Mouse (Mus musculus) embryo, embryonic 9.5 days (tissue): Measurements from ENCODE around the gene P3h4.
A peak's percentile ranks its signal among the peaks of the same experiment; 100 is the strongest.

Source experiments
- DNase-seq: peaks from one replicate; pipeline ENCODE4 v3.0.0-alpha.2; 2017; ENCODE audit errors: extremely low spot score

P3h4 gene

DNA sequence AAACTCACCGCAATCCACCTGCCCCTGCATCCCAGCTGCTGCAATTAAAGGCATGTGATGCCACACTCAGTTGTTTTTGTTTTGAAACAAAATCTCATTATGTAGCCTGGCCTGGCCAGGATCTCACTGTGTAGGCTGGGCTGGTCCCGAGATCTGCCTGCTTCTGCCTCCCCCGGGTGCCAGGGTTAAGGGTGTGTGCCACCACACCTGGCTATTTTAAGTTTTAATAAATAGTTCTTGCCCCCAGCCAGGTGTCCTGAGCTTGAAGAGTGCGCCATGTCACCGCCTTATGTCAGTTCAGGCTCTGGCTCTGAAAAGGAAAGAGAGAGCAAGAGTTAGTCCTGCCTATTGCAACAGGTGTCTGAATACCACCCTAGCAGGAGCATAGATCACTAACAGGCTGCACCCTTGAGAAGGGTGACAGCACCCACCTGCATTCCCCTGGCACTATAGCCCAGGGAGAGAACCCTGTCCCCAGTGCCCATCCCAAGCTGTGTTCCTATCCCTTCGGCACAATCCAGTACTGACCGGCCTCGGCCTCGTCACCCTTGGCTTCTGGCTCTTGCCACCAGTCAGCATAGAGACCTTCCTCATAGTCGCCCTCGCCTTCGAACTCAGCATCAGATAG is 5.7 kb downstream of the P3h4 start:
- DNase-seq, result no peak

DNA sequence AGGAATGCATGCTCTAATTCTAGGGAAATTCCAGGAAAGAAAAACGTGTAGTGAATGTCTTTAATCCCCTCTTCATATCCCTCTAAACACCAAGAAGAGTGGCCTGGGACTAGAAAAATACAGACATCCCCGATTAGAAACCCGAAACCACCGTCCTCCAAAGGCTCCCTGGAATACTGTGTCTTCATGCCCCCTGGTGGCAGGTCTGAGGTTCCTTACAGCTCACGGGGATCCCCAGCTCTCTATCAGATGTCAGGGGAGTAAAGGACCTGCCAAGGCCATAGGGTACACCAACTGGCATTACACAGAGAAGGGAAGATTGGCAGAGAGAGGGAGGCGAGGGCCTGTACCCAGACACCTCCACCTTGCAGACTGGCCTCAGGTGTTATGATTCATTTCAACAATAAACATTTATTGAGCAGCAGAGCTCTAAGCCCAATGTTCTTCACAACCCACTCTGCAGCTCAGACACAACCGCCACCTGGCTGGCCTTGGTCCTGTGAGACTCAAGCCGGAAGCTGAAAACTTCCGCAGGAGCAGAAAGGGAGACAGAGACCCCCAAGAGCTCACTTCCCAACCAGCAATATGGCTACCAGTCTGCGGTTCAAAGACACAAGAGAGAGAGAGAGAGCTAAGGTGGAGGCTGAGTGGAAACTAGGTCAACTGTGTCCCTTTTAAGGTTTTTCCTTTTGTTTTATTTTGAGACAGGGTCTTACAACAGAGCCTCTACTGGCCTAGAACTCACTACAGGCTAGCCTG is 6.4 kb downstream of the P3h4 start:
- DNase-seq, result peak; percentile 53

DNA sequence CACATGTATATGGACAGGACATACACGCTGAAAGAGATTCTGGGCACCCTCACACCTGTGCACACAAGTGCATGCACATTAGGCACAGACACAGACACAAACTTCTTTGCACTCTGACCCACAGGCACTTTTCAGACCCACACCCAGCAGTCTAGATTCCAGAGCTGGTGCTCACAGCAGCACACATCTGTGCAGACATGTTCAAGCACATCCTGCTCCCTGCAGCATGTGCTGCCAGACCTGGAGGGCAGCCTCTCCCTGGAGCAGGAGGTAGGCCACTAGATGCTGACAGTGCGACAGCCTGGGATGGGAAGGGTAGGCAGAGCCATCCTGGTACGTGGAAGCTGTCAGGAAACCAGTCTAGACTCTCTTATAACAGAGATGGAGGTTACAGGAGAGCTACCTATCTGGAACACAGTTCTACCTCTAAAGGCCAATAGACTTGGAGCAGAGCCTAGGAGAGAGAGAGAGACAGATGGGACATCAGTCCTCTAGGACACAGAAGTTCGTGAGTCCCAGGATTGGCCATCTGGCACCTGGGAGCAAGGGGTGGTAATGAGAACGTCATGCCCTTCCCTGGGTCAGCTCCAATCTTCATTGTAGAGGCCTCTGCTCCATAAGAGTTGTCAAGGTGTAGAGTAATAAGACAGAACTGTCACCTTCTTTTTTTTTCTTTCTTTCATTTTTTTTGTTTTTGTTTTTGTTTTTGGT is 7.5 kb downstream of the P3h4 start:
- DNase-seq, result no peak

DNA sequence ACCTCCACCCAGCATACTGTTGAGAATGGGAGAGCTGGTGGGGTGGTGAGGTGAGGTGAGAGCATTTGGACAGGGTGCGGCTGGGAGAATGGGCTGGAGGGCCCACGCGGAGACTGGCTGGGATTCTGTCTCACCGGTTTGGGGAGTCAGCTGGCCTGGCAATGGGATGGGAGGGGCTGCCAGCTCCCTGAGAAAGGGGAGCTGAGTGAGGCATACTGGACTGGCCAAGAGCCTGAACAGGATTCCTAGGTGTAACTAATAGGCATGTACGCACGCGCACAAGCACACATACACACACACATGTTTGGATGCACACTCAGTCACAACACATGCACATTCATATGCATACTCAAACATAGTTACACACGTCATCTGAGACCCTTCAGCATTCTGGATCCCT is 8.4 kb downstream of the P3h4 start:
- no peak for DNase-seq

DNA sequence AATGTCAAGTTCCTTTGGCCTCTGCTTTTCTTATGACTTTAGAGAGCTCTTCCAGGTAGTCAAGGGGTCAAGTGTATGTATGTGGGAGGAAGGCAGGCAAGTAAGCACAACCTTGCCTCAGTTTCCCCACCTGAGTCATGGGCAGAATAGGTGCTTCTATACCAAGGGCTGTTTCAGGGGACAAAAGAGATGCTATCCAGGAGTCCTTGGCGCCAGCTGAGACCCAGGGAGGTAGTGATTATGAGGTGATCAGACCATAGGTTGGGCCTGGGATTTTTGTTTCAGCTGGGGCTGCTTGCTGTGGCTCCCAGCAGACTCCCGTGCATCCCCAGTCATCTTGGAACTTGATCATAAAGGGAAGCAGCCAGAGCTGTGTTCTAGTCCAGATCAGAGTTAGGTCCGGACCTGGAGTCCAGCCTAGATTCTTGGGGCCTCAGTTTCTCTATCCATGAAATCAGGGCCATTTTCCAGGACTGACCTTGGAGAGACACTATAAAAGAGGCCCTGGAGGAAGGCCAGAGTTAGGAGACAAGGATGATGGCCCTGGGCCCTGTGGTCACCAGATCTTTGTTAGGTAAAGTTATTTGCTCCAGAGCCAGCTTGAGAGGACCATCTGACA is 10.1 kb downstream of the P3h4 start:
- DNase-seq, result no peak

DNA sequence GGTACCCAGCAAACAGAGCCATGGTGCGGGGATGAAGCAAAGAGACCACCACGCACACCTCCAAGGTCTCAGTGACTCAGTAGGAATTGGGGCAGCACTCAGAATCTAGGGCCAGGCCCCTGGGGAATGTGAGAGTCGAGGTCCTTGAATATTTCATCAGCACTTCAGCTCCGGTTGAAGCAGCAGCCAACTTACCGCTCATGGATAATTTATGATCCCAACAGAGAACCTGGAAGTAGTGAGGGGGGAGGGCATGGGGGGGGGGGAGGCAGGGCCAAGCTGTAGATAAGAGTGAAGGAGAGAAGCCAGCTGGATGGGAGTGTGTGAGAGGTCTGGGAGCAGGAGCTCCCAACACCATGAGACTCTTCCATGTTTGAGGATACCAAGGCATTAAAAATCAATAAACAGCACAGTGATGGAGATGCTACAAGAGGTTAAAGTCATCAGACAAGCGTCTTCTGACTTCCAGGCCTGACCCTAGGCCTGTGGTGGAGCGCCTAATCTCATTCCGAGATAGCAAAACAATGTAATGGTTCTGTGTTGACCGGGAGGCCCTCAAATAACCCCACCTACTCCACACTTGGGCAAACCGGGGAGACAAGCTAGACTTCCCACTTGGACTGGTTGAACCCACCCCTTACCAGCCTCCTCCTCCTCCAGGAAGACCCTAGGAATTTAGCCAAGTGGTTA is 11.0 kb downstream of the P3h4 start:
- DNase-seq, result no peak

DNA sequence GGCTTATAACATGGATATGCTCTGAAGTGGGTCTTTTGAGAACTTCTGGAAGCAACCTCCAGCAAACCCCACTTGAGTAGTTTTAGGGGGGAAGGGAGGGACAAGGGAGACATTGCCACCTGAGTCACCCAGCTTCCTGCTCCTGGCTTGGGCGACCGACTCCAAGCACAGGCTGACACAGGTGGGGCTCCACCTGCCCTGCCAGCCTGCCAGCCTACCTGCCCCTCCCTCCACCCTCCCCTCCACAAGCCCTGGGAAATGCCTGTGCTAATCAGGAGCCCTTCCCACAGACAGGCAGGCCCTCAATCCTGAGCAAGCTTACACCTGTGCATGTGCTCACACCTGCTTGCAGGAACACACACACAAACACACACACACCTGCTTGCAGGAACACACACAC is 12.0 kb downstream of the P3h4 start:
- DNase-seq, result no peak

DNA sequence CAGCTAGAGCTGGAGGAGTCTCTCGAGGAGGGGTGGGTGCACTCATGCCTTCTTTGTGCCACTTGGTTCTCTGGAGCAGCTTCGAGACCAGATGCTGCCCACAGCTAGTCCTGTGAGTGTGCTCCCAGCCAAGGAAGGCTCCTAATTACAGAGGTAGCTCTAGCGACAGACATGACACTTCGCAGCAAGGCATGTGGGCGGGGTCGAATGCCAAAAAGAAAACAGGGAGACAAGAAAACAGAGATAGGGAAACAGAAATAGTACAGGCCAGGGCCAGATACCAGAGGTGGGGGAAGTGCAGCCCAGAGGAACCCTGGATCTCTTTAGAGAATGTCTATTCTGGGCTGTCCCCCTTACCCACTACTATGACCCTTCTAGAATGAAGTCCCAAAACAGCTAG is 12.4 kb downstream of the P3h4 start:
- DNase-seq, result no peak

DNA sequence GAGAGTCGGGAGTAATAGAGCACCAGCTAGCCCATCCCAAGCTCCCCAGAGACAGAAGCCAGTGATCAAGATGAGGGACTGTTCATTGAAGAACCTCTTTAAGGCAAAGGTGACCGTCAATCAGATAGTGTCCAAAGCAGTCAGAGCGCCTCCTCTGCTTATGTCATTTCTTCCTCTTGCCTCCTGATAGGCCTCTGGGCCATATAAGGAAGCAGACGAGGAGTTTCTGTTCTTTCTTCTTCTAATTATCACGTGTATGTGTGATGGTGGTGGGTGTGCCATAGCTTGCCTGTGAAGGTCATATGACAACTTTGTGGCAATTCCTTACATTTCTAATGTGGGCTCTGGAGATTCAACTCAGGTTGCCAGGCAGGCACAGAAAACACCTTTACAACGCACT is 13.8 kb downstream of the P3h4 start:
- DNase-seq, result no peak

DNA sequence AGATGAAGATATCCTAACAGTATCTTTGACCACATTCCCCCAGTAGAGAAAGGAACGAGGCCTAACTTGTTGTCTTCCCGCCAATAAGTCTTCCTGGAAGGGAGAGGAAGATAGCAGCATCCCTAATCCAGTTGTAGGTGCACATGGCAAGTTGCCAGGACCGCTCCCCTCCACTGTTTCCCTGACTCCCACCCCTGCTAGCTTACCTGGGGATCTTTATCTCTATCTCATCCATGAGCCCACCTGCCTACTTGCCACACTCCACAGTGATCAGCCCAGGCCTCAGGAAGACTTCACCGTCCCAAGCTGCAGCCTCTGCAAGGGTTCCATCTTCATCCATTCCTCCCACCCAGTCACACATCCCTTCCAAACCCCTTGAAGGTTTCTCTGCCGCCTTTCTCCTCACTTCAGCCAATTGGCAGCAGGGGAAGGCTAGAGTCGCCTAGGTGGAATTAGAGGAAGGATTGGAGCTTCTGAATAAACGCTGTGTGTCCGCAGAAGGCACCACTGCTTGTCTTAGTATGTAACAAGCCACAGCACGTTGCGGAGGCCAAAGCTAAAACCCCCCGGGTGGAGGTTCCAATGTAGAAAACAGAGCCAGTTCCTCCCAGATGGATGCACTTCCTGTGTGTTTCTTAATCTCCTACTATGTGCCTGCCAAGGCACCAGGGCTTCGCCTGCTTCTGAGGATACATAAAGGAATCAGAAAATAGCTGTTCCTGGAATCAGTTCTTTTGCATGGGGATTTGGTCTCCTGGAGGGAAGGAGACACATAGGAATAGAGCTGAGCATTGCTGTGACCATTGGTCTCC is 14.7 kb downstream of the P3h4 start:
- no peak for DNase-seq

DNA sequence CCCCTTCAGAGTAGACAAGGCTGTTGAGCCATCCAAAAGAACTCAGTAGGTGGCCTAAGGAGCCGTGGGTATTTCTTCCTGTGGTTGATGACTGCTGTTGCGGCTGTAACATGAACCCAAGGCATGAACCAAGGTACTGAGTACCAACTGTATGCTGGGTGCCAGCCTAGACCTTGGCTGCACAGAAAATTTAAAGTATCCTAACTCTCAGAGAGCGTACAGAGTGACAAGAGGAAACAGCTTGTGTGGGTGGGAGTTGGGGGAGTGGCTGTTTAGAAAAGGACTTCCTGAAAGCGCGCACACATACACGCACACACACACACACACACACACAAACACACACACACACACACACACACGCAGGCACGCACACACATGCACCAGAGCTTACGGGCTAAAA is 15.3 kb downstream of the P3h4 start:
- no peak for DNase-seq

DNA sequence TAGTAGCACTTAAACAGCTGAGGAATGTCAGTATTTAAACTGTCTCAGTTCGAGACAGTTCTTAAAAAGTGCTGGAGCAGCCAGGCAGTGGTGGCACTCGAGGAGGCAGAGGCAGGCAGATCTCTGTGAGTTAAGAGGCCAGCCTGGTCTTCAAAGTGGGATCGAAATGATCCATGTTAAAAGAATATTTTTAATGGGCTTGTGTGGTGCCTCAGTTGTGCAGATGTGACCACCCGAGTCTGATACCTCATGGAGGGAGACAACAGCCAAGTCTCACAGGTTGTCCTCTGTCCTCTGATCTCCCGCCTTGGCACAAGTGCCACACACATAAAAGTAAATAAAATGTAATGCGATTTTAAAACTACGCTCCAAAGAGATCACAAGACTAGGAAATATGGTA is 16.1 kb downstream of the P3h4 start:
- DNase-seq, result no peak

DNA sequence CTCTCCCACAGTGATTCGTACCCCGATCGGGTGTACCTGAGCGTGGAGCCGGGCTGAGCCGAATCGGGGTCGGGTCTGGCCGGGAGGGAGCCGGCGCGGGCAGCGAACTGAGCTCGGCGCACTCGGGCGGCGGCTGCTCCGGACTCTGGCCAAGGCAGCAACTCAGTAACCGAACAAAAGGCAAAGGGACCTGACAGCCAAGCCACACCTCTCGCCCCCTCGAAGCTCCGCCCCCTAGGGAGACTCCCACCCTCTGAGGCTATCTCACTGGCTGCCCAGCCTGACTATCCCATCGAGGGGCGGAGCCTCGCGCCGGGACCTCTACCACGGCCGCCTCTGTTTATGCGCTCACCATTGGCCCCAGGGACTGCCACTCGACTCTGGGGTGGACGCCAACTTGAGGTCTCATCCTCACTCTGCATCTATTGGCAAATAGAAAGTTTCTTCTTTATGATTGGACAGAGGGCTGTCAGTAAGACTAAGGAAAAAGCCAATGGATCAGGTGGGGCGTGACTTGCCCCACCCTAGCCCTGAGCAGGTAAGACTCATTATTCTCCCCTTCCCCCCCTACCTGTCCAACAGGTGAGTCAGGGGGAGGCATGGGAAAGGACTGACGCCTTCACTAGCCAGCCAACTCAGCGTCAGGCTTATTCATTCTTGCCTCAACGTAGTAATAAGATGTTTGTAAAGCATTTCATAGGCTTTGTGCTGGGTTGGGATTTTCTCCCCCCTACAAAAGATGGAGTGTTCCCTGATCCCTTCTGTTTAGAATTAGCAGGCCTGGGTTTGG is 16.8 kb downstream of the P3h4 start, which contains the start of gene Jup:
Gene Jup, minus strand, starts transcription at position 164 of the 790 bp plus-strand sequence.
- peak; percentile 99 for DNase-seq

DNA sequence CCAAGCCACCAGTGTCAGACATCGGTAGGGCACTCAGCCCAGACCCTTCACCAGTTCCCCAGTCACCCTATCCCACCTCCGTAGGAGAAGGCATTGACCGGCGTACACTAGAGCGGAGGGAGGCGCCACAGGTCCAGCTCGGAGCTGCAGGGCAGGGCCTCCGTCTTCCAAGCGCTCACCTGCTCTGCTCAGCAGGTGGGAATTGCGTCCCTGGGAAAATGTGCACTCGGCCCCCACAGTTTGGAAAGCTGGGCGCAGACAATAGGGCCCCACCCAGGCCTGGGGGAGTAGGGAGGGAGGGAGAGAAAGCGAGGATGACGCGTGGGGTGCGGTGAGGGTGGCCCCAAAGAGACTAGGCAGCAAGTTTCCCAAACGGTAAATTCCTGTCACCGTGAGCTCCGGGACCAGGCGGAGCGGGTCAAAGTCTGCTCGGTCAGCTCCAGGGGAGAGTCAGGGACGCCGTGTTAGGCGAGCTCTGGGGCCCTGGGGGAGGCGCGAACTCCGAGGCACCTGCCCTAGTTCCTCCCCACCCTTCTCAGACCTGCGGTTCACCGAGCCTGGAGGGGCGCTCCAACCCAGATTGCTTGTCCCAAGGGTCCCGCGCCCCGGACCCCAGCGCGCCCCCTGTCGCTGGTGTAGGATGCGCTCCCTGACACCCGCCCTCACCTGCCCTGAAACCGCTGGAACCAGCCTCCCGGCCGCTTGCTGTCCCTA is 17.6 kb downstream of the P3h4 start:
- DNase-seq, result no peak

DNA sequence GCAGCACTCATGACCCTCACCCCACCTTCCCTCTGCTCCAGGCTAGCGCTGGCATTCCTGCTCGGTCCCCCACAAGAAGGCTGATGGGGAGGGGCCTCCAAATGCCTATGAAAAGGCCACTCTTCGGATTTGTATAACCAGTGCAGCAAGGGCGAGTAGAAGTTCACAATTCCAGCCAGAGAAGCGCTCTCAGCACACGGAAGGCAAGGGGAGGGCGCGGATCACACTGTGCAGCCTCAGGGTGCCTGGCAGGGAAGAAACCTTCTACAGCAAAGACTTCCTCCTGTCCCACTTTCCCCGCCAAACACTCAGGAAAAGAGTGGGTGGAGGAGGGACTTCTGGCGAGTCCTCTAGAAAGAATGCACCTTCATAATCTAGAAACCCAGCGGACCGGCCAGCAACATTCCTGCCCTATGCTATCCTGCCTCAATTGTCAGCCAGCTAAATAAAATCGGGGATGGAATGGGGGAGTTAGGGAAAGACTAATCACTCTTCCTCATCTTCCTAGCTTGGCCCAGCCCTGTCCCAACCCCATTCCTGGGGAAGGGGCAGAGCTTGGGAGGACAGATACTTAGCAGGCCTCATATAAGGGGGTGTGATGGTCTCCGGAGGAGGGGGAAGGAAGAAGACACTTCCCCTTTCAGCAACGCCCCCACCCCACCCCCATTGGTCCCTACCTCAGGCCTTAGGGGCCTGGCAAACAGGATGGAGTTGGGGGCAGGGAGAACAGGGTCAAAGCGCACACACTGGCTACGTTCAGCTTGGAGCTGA is 18.6 kb downstream of the P3h4 start:
- DNase-seq, result peak; percentile 32

DNA sequence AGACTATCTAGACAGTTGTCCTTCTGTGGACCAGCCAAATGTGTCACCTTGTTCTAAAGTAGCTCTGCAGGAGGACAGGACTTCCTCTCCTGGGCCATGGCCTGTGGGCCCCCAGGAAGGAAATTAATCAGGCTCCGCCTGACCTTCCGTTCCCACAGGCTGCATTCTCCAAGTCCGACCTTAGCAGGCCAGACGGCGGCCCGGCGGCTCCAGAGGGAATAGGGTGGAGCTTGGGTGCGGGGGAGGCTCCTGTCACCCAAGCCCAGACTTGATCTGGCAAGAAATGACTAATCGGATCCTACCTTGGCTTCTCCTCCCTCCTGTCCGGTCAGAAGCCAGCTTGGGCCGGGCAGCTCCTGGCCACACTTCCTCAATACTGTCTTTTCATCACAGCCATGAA is 19.4 kb downstream of the P3h4 start:
- no peak for DNase-seq

DNA sequence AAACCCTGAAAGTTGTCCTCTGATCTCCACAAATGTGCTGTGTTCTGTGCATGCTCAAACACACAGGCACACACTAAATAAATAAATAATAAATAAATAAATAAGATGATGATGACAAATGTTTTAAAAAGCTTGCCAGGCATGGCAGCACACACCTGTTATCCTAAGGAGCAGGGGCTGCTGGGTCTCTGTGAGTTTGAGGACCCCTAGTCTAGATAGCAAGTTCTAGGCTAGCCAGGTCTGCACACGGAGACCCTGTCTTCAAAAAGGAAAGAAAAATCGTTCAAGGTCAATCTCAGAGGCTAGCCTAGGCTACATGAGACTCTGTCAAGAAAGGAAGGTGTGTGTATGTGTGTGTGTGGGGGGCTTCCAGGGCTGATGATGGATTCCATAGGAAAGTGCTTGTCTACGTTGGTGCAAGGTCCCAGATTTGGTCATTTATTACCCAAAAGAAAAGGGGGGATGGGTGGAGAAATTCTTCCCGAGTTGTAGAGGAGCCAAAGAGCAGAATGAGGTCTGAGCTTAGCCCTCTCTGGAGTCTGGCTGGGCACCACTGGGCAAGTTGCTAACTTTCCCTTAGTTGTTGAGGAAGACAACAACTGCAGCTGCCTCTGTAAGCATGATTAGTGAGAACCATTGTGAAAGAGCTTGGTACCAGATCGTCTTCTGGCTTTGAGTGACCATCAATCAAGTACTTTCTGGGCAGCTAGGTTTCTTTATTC is 20.1 kb downstream of the P3h4 start:
- DNase-seq, result no peak

DNA sequence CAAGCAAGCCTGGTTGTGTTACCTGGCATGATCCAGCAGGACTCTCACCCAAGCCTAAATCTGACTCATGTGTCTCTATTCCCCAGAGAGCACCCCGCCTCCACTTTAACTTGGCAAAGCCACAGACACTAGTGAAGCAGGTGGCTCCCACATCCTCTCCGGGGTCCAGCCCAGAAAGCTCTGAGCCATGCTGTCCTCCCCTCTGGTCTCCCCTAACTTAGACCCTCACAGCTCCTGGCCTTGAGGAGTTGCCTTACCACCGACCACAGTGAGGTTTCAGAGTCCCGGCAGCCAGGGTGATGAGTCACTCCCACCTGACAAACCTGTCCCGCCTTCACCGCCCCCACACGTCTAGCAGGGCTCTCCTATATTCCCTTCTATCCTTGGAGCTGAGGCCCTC is 20.9 kb downstream of the P3h4 start:
- DNase-seq, result no peak
